ENCODE assay signal across 20 mouse cellular contexts in the genomic region with DNA sequence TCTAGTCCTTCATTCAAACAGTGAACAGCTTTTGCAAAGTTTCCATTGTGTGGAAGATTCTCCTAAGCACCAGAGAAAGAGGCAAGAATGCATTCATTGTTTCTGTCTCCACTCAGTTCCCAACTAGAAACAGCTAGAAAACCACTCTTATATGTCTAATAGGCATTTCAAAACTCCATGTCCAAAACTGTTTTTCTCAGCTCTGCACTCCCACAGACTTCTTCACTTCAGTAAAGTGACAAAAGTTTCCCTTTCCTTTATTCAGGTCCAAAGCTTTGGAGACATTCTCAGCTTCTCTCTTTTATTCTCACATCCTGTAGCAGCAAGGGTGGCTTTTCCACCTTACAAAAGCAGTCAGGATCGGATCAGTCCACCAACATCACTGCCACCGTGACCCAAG.
"Had no signal": no experiment of that assay in that cellular context is flagged by ENCODE, and none has a peak within 500 bp of the region (broad histone marks: within the 10 kb centered on the region; RNA-seq: fewer than 3 reads in every experiment).

No protein-coding gene starts in this region.

- DNase-seq: cerebellum, adult 9-10 months; cerebellum, adult 9-11 months; cerebellum, postnatal 10 days; cerebellum, postnatal 14 days; cerebellum, postnatal 25 days; cerebellum, postnatal 36 days; embryo, embryonic 11 days; forebrain, postnatal 0 days; gastrocnemius, adult 2 months; gastrocnemius, postnatal 10 days; gastrocnemius, postnatal 14 days; gastrocnemius, postnatal 25 days; gastrocnemius, postnatal 36 days; heart, adult 11 months; heart, adult 18-20 months; heart, adult 2 months had no signal

- ATAC-seq: forebrain, embryonic 13.5 days; forebrain, embryonic 14.5 days; forebrain, embryonic 15.5 days; forebrain, embryonic 16.5 days; forebrain, postnatal 0 days had no signal
